Mouse (Mus musculus) layer of hippocampus, adult 18-20 months (tissue): ENCODE results near the gene Odf2. TPM values are rescaled to one million over a fixed set of nuclear protein-coding genes. Genes with fewer than 3 reads are reported as not detected.
A peak's percentile ranks its signal among the peaks of the same experiment; 100 is the strongest.

Experiments used
- DNase-seq, 2 experiments: peaks; one replicate each; pipeline ENCODE4 v3.0.0; 2022; ENCODE audit warnings: low spot score in 2 of 2
- total RNA-seq, 2 experiments: library from RNA; stranded (reverse); gene quantifications; 2 replicates each; pipeline ENCODE4 v1.2.3; 2021

The Odf2 gene
- total RNA-seq, 2 experiments from 2014 or later, result 87.0 to 88.7 TPM

GRCm38 (mm10) chr2:29930506-29930905, 41.5 kb downstream of the Odf2 start:
- DNase-seq, result peak; percentile 30 to 62

- DNase-seq, result no peak
These were observed 42.2 kb downstream of the Odf2 start for GRCm38 (mm10) chr2:29931194-29931593.

- DNase-seq, result peak; percentile 96 to 97
These were observed 46.0 kb downstream of the Odf2 start, which contains the start of gene Gle1 for GRCm38 (mm10) chr2:29934906-29935599. TSS of gene Gle1 (plus strand) at chr2:29935426.

GRCm38 (mm10) chr2:29940073-29940472, 51.1 kb downstream of the Odf2 start:
- no peak for DNase-seq

- no peak for DNase-seq
These were observed 51.8 kb downstream of the Odf2 start for GRCm38 (mm10) chr2:29940826-29941225.

GRCm38 (mm10) chr2:29944723-29945122, 55.7 kb downstream of the Odf2 start:
- no peak for DNase-seq

GRCm38 (mm10) chr2:29948896-29949295, 59.9 kb downstream of the Odf2 start:
- DNase-seq, result no peak

- no peak for DNase-seq
These were observed 72.2 kb downstream of the Odf2 start for GRCm38 (mm10) chr2:29961246-29961645.

GRCm38 (mm10) chr2:29964354-29965249, 75.6 kb downstream of the Odf2 start:
- peak; percentile 52 to 73 for DNase-seq

- DNase-seq, result peak; percentile 93 to 97
These were observed 76.3 kb downstream of the Odf2 start, which contains the start of gene Sptan1 for GRCm38 (mm10) chr2:29965250-29965843. TSS of gene Sptan1 (plus strand) at chr2:29965560.

GRCm38 (mm10) chr2:29965906-29966305, 76.9 kb downstream of the Odf2 start:
- DNase-seq, result peak; percentile 52 to 59

- peak in 1 of 2 experiments; percentile 60 for DNase-seq
These were observed 77.8 kb downstream of the Odf2 start for GRCm38 (mm10) chr2:29966826-29967225.

GRCm38 (mm10) chr2:29967768-29968167, 78.7 kb downstream of the Odf2 start:
- DNase-seq, result no peak

- DNase-seq, result no peak
These were observed 79.6 kb downstream of the Odf2 start for GRCm38 (mm10) chr2:29968638-29969037.

- DNase-seq, result peak in 1 of 2 experiments; percentile 51
These were observed 83.0 kb downstream of the Odf2 start for GRCm38 (mm10) chr2:29971838-29972635.

GRCm38 (mm10) chr2:29973525-29973924, 84.5 kb downstream of the Odf2 start:
- DNase-seq, result no peak

- DNase-seq, result peak in 1 of 2 experiments; percentile 62
These were observed 88.3 kb downstream of the Odf2 start for GRCm38 (mm10) chr2:29977307-29977706.

GRCm38 (mm10) chr2:29980661-29981060, 91.6 kb downstream of the Odf2 start:
- DNase-seq, result no peak
